Mouse (Mus musculus) heart, postnatal 0 days (tissue): Measurements from ENCODE around the gene Dock3. TPM values are rescaled to one million over a fixed set of nuclear protein-coding genes. Genes with fewer than 3 reads are reported as not detected.

Source experiments
- ATAC-seq: fragments of 200-750 bp; cut with Nextera tagmentation; 2 replicates; pipeline ENCODE4 v1.8.0; 2017; ENCODE audit warnings: low read depth, moderate number of reproducible peaks, moderate library complexity; ENCODE audit not compliant: insufficient read depth
- DNase-seq: peaks from one replicate; pipeline ENCODE4 v3.0.0-alpha.2; 2016; ENCODE audit warnings: low spot score
- H3K27ac ChIP-seq: fragments of 300-500 bp; sonication (generic); 2 replicates; pipeline ENCODE4 v1.5.1; 2014; ENCODE audit warnings: low read depth, mild to moderate bottlenecking
- H3K27me3 ChIP-seq: fragments of 300-500 bp; sonication (generic); 2 replicates; pipeline ENCODE4 v1.6.1; 2014; ENCODE audit warnings: low read length, mixed read lengths; ENCODE audit not compliant: control insufficient read depth, insufficient read depth
- H3K36me3 ChIP-seq: fragments of 300-500 bp; sonication (generic); replicated peaks from 2 replicates; pipeline ENCODE4 v1.6.1; 2014; ENCODE audit warnings: low read length, mixed read lengths; ENCODE audit not compliant: control insufficient read depth, insufficient read depth
- H3K4me1 ChIP-seq: fragments of 300-500 bp; sonication (generic); 2 replicates; pipeline ENCODE4 v1.6.1; 2014; ENCODE audit warnings: antibody characterized with exemption; ENCODE audit not compliant: control insufficient read depth, insufficient read depth
- H3K4me2 ChIP-seq: fragments of 300-500 bp; sonication (generic); 2 replicates; pipeline ENCODE4 v1.6.1; 2014; ENCODE audit warnings: low read depth, mild to moderate bottlenecking, low read length, moderate library complexity
- H3K4me3 ChIP-seq: fragments of 300-500 bp; sonication (generic); 2 replicates; pipeline ENCODE4 v1.5.1; 2014; ENCODE audit warnings: low read depth, low read length
- H3K9ac ChIP-seq: fragments of 300-500 bp; sonication (generic); replicated peaks from 2 replicates; pipeline ENCODE4 v1.6.1; 2014; ENCODE audit warnings: low read depth, low read length, mixed read lengths
- H3K9me3 ChIP-seq: fragments of 300-500 bp; sonication (generic); replicated peaks from 2 replicates; pipeline ENCODE4 v1.6.1; 2016; ENCODE audit warnings: low read length; ENCODE audit not compliant: control insufficient read depth
- CTCF ChIP-seq: IDR thresholded peaks from 2 replicates; pipeline ENCODE4 v1.5.1; 2016; ENCODE audit warnings: antibody characterized with exemption, control low read depth, low read depth
- EP300 ChIP-seq: IDR thresholded peaks from 2 replicates; pipeline ENCODE4 v1.6.1; 2016; ENCODE audit warnings: antibody characterized with exemption, low read depth
- WGBS: fragments of 180-500 bp; shearing (Covaris S2); extraction: QIAGEN DNeasy Blood & Tissue Kit; methylation state at CpG from one replicate; pipeline ENCODE4 v1.1.7; 2014; 5-methylcytosine and 5-hydroxymethylcytosine counted together
- polyA plus RNA-seq: library from polyadenylated mRNA; unstranded; fragments of >200 nt; fragmentation: Nextera tagmentation; extraction: Ambion mirVana; gene quantifications from 2 replicates; pipeline ENCODE4 v1.2.1, GENCODE M21; 2015
- total RNA-seq: library from RNA; depleted of rRNA; stranded (reverse); fragments of >200 nt; gene quantifications from 2 replicates; pipeline ENCODE4 v1.2.3, GENCODE M21; 2014; ENCODE audit warnings: low replicate concordance

Dock3 gene
- total and polyA plus RNA-seq, 2 experiments from 2014 or later: 0.16 to 11.6 TPM

GRCm38 (mm10) chr9:106888346-106888745, 343.4 kb downstream of the Dock3 start:
- Histone ChIP-seq H3K27ac (no peak overlapping the region), H3K4me3 (no peak overlapping the region), H3K4me2 (no peak overlapping the region), H3K36me3 (peaks cover 26% of the 10 kb centered on the region), H3K9ac (no peak overlapping the region), H3K4me1 (peaks cover 40% of the 10 kb centered on the region), H3K27me3 (no peaks in the 10 kb centered on the region), H3K9me3 (no peaks in the 10 kb centered on the region)
- ATAC-seq (no peak), DNase-seq (no peak)
- WGBS: 96% methylated on average over 3 of the region's 3 CpGs
- TF ChIP-seq CTCF (no peak), EP300 (no peak)

DNA sequence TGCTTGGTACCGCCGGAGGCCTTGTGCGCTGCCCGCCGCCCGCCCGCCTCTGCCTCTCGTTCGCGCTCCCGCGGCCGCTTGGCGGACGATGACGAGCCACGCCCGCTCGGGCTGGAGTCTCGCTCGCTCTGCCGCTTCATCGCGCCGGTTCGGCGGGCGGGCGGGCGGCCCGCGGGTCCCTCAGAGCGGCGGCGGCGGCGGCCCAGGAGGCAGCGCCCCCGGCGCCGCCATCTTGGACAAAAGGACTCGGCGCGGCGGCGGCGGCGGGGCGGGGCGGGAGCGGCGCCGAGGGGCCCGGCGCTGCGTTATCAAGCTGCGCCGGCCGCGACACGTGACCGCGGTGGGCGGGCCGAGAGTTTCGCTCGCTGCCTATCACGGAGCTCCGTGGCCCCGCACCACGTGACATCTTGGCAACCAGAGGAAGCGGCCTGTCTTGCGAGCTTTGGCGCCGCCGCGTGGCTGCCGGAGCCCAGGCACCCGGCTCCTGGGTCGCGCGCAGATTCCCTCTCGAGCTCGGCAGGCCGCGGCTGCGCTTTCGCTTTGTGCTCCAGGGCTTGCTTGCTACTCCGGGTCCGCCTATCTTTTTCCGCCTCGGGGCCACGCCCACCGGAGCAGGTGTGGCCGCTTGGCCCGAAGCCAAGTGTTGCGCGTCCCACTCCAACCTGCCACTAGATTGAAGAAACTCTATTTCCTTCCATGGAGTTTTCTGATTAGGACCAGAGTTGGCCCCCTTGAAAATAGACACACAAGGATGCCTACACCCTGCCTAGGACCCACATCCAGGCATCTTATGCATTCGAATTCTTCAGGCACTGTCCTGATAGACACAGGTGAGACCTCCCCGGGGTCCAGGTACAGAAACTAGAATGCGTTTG, 344.6 kb downstream of the Dock3 start, which contains the start of gene Rbm15b:
Gene Rbm15b (minus strand): TSS at position 601 of the 875 bp plus-strand sequence.
- Histone ChIP-seq H3K27me3 (no peaks in the 10 kb centered on the region), H3K9me3 (no peaks in the 10 kb centered on the region), H3K4me1 (peaks cover 40% of the 10 kb centered on the region), H3K4me3 (peak within 1 kb of the TSS; percentile 87), H3K27ac (peak within 1 kb of the TSS; percentile 80), H3K9ac (peak within 1 kb of the TSS; percentile 90), H3K36me3 (peaks cover 33% of the 10 kb centered on the region), H3K4me2 (peak within 1 kb of the TSS; percentile 97)
- TF ChIP-seq CTCF (peak; percentile 74), EP300 (peak; percentile 79; the same call in 1 of the 2 replicates)
- WGBS: 3% methylated on average over 75 of the region's 101 CpGs
- ATAC-seq (peak; percentile 76), DNase-seq (peak; percentile 96)

GRCm38 (mm10) chr9:106885901-106886731, 345.6 kb downstream of the Dock3 start:
- no peak for TF ChIP-seq CTCF
- no peak for TF ChIP-seq EP300

GRCm38 (mm10) chr9:106884996-106885900, 346.5 kb downstream of the Dock3 start:
- ATAC-seq (no peak), DNase-seq (no peak)
- peaks cover 44% of the 10 kb centered on the region for H3K36me3 ChIP-seq
- H3K9ac ChIP-seq: peak overlapping the region; percentile 90
- no peaks in the 10 kb centered on the region for H3K9me3 ChIP-seq
- no peaks in the 10 kb centered on the region for H3K27me3 ChIP-seq
- 38% methylated on average over 44 of the region's 44 CpGs for WGBS
- H3K4me1 ChIP-seq: peaks cover 30% of the 10 kb centered on the region
- no peak for TF ChIP-seq CTCF
- no peak for TF ChIP-seq EP300
- H3K4me2 ChIP-seq: peak overlapping the region; percentile 97
- no peak overlapping the region for H3K27ac ChIP-seq
- peak overlapping the region; percentile 87 for H3K4me3 ChIP-seq

More at GRCm38 (mm10) chr9:106885901-106886731, 345.6 kb downstream of the Dock3 start:
- H3K4me3 ChIP-seq: peak overlapping the region; percentile 87
- ATAC-seq (peak; percentile 3; the same call in 1 of the 2 replicates), DNase-seq (peak; percentile 9)
- H3K27me3 ChIP-seq: no peaks in the 10 kb centered on the region
- peak overlapping the region; percentile 80 for H3K27ac ChIP-seq
- H3K9ac ChIP-seq: peak overlapping the region; percentile 90
- peak overlapping the region; percentile 97 for H3K4me2 ChIP-seq
- H3K36me3 ChIP-seq: peaks cover 41% of the 10 kb centered on the region
- peaks cover 39% of the 10 kb centered on the region for H3K4me1 ChIP-seq
- no peaks in the 10 kb centered on the region for H3K9me3 ChIP-seq
- WGBS: under 1% methylated on average over 93 of the region's 107 CpGs
